Mouse (Mus musculus) urinary bladder, postnatal 25 days (tissue): ENCODE measurements around the gene Tspan15.
A peak's percentile ranks its signal among the peaks of the same experiment; 100 is the strongest.

Experiments used
- DNase-seq: peaks from one replicate; pipeline ENCODE4 v3.0.0; 2022; ENCODE audit warnings: low spot score

The Tspan15 gene

DNA sequence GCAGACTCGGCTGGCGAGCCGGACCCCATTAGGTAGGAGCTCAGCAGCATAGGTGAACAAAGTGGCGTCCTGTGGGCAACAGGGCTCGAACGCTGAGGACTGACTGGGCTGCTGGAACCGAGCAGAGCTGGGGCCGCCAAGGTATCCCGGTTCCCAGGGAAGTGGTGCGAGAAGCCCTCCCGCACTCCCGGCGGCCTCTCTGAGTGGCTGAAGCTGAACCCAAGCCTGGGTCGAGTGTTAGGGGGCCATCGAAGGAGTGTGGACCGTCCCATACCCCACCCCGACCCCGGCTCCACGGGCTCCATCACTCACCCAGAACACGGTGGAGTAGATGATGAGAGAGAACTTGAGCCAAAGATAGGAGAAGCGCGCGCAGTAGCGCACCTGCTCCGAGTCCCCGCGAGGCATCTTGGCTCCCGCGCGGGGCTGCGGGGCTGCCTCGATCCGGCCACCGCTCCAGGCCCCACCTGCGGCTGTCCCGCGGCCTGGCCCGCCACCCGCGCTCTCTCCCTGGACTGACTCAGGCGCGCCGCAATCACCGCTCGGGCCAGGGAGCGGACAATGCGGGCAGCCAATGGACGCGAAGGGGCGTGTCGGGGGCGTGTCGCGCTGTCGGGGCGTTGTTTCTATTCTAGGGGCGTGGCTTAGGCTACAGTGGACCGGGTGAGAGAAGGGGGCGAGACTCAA is at the start of gene Tspan15:
TSS of gene Tspan15 (minus strand) at position 544 of the 687 bp plus-strand sequence.
- peak; percentile 92 for DNase-seq

GRCm38 (mm10) chr10:62279671-62280070 is 48.6 kb upstream of the Tspan15 start:
- no peak for DNase-seq

DNA sequence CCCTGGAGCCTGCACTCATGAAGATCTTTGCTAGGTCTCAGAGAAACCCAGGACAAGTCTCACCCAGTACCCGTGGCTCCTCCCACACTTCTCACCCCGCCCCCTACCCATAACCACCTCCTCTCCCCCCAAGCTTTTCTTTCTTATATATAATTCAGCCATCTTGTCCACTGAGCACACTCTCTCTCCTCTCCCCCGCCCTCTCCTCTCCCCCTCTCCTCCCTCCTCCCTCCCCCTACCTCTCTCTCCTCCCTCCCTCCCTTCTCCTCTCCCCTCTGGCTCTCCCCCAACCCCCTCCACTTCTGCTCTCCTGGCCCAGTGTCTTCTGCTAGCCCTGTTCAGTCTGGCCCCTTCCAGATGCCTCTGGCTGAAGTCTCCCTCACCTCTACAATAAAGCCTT is 48.0 kb upstream of the Tspan15 start:
- no peak for DNase-seq

DNA sequence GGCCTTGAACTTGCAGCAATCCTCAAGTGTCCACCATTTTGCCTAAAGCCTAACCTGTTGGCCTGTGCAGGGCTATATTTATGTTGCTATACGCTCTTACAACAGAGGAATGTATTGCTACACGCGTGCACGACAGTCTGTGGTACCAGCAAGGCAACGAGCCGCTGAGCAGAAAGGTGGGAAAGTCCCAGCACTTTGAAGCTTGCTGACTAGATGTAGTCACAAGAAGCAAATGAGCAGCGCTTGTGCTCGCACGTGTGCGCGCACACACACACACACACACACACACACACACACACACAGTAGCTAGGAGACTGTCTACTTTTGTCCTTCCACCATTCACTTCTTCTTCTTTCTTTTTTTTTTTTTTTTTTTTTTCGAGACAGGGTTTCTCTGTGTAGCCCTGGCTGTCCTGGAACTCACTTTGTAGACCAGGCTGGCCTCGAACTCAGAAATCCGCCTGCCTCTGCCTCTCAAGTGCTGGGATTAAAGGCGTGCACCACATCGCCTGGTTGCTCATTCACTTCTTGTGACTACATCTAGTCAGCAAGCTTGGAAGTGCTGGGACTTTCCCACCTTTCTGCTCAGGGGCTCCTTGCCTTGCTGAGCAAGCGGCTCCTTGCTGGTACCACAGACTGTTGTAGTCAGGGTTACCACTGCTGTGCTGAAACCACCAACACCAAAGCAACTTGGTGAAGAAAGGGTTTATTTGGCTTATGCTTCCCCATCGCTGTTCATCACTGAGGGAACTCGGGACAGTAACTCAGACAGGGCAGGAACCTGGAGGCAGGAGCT is 46.6 kb upstream of the Tspan15 start:
- no peak for DNase-seq

DNA sequence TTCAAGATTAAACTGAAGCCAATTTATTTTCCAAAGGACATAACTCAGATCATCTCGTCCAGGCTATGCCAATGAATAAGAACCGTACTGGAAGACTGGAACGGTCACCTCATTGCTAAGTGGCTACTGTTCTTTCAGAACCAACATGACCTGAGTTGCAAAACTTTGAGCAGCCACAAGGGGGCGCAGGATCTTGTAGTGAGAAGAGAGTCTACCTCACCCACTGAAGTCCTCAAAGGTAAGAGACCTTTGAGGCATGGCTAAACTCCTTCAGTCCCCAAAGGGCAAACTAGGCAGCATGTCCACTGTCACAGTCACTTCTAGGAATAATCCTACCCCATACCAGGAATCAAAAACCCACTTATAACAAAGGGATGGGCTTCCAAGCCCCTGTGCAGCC is 44.2 kb upstream of the Tspan15 start:
- DNase-seq, result peak; percentile 93

DNA sequence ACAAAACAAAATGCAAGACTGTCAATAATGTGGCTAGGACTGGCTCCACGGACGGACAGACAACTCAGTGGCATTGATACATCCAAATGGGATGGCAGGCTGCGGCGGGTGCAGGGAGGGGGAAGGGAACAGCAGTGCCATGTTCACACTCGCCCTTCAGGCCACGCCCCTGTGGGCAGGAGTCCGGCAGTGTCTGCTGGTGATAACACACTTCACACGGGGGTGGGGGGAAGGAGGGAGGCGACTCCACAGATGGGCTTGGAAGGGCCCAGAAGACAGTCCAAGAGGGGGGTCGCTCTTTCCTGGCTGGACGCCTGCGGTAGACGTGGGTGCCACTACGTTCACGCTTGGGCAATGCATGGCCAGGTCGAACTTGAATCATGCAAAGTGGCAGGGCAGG is 38.2 kb upstream of the Tspan15 start:
- DNase-seq, result no peak

DNA sequence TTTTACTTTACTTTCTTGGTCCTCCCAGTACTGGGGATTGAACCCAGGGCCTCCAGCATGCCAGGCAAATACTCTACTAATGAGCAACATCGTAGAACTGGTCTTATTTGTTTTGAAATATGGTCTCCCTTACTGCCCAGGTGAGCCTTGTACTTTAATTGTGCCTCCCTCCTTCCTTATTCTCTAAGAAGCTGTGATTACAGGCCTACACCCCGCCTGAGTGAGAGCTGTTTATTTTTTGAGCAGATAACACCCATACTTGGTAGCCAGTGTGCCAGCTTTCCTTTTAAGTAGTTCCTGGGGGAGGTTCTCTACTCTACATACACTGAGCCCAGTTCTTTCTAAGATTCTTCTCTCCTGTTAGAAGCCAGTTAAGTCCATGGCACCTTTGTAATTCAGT is 33.2 kb upstream of the Tspan15 start:
- no peak for DNase-seq

GRCm38 (mm10) chr10:62261115-62261886 is 30.2 kb upstream of the Tspan15 start:
- peak; percentile 53 for DNase-seq

DNA sequence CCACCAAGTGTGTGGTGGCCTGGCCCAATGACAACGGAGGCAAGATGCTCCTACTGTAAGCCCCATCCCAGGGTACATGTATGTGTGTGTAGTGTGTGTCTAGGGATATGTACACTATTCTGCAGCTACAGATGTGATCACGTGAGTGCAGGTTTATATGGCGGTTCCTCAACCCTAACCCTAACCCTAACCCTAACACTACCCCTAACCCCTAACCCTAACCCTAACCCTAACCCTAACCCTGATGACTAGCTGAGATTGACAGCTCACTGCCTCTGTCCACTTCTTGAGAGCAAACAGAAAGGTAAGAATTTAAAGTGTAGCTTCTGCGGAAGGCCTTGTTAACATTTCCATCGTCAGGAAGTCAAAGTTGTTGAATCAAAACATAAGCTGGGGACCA is 27.2 kb upstream of the Tspan15 start:
- DNase-seq, result no peak

- no peak for DNase-seq
Observed at GRCm38 (mm10) chr10:62252496-62253235, 21.6 kb upstream of the Tspan15 start.

GRCm38 (mm10) chr10:62252000-62252488 is 21.0 kb upstream of the Tspan15 start, which contains the start of gene Tacr2:
Gene Tacr2 (plus strand): TSS chr10:62252438.
- no peak for DNase-seq

GRCm38 (mm10) chr10:62247815-62248214 is 16.8 kb upstream of the Tspan15 start:
- DNase-seq, result no peak

GRCm38 (mm10) chr10:62247156-62247555 is 16.1 kb upstream of the Tspan15 start:
- no peak for DNase-seq

GRCm38 (mm10) chr10:62244067-62244466 is 13.0 kb upstream of the Tspan15 start:
- DNase-seq, result no peak

- DNase-seq, result no peak
Observed at GRCm38 (mm10) chr10:62242896-62243295, 11.8 kb upstream of the Tspan15 start.

DNA sequence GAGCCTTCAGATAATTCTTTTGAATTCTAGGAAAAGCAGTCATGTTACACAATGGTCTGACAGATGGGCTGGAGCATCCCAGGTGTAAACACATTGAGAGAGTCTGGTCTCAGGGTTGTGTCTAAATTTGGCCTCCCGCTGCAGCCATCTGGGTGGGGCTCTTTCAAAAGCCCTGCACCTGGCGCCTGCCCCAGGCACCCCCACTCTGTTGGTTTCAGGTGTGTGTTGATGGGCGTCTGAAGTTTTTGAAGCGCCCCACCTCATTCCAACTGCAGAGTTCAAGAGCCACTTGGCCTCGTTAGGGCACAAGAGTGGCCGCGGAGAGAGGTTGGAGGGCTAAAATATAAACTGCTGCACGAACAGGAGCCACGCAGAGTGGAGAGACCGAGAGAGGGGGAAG is 11.3 kb upstream of the Tspan15 start:
- no peak for DNase-seq

- no peak for DNase-seq
Observed at GRCm38 (mm10) chr10:62239270-62239669, 8.2 kb upstream of the Tspan15 start.

- DNase-seq, result no peak
Observed at GRCm38 (mm10) chr10:62238688-62239087, 7.6 kb upstream of the Tspan15 start.

DNA sequence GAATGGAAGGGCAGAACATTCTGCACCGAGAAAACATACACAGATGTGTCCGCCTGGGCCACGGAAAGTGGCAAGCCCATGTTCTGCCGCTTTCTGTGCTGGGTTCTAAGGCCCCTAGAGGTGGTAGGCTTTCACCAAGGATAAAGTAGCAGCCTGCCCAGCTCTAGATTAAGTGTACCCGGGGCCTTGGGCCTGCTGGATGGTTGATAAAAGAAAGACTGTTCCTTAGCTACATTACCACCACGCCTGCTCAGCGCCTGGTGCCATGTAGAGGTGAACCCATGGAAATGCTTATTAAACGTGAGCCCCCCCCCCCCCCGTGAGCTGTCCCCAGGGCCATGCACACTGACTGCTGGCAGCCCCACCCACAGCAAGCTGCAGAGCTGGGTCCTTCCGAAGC is 6.2 kb upstream of the Tspan15 start:
- DNase-seq, result no peak

- no peak for DNase-seq
Observed at GRCm38 (mm10) chr10:62236165-62236564, 5.1 kb upstream of the Tspan15 start.

GRCm38 (mm10) chr10:62231811-62232210 is 760 bp upstream of the Tspan15 start:
- DNase-seq, result no peak

GRCm38 (mm10) chr10:62231395-62231732 is 313 bp upstream of the Tspan15 start:
- DNase-seq, result no peak
